Mouse (Mus musculus): ENCODE results near the gene Krt20.

Krt20 gene

DNA sequence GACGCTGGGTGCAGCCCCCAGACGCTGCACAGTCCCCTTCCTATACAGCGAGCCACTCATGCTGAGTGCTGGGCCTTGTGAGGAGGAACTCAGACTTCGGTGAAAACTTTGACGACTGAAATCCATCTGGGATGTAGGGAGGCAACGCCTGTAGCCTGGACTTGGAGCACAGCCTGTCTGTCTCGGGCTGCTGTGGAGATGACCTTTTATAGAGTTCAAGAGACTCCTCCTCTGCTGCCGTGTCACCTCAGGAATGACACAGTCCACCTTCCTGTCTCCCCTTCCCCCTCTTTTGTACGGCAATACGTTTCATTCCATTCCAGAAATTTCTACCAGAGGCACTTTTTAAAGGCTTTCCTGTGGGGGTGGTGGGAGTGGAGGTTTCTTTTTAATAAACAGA lies at the start of gene Krt20:
TSS of gene Krt20 (minus strand) at position 179 of the 400 bp plus-strand sequence.
- no peak for DNase-seq (ENCODE audit: low read depth, low spot score)

DNA sequence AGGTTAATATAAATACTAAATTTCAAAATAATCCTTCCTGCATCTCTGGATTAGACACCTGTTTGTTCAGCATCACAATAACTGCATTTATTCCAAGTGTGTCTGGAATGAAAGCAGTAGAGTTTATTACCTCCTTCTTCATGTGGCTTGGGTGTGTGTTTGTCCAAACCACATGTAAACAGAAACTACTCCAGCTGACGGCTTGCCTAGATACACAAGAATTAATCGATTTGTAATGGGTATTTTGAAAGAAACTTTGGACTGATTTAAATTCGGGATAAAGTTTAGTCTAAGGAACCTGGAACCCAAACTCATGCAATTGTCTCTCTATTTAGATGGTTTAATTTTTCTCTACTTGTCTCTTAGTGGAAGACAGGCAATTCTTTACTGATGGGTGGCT lies 37.0 kb upstream of the Krt20 start:
- no peak for DNase-seq (ENCODE audit: low read depth, low spot score)

DNA sequence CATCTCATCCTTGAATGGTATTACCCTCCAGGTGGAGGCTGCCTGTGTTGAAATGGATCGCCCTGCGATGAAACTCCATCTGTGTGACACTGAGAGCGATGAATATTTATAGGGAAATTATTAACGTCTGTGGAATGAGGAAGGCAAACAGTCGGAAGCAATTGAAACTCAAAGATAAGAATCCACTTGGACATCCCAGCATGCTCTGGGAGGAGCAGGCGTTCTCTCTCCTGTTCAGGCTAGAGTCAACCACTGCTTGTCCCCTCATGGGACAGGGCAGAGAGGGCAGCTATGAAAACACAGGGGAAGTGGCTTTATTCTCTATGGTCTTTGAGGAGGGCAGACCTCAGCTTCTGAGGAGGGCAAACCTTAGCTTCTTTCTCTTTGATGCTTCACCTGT lies 35.5 kb upstream of the Krt20 start:
- DNase-seq (ENCODE audit: low read depth, low spot score): no peak

DNA sequence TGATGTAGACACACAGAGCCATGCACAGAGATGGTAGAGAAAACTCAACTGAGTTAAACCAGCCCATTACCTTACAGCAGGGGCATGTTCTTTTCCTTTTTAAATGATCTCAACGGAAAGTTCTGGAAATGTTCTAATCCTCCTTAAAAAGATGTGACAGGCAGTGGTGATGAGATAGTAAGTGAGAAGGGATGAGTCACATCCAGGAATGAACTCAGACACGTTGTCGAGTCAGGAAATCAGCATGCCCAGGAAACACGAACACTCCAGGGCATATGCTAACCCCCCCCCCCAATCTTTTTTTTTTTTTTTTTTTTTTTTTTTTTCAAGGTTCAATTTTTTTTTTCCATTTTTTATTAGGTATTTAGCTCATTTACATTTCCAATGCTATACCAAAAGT lies 34.5 kb upstream of the Krt20 start:
- DNase-seq (ENCODE audit: low read depth, low spot score): no peak

DNA sequence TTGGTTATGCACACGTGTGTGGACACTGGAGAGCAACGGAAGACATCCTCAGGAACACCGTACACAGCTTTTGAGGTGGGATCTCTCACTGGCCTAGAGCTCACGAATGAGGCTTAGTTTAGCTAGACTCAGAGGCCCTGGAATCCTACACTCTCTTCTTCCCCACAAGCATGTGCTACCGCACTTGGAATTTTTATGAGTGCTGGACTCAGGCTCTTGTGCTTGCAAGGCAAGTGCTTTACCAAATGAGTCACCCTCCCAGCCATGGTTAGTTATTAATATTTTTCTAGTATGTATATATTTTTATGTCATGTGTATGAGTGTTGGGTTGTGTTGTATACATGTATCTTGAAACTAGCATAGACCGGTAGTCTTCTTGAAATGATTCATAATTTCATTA lies 34.0 kb upstream of the Krt20 start:
- DNase-seq (ENCODE audit: low read depth, low spot score): no peak

DNA sequence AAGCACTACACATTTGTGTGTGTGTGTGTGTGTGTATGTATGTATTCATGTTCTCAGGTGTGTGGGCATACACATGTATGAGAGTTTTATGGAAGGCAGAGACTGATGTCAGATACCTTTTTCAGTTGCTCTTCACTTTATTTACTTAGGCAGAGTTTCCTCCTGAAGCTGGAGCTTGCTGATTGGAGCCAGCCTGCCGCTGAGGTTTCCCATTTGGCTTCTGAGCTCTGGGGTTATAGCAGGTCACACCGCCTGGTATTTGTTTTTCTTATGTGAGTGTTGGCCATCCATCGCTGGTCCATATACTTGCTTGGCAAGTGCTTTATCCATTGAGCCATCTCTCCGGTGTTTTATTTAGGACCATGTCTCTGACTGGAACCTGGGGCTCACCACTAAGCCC lies 31.3 kb upstream of the Krt20 start:
- DNase-seq (ENCODE audit: low read depth, low spot score): no peak

DNA sequence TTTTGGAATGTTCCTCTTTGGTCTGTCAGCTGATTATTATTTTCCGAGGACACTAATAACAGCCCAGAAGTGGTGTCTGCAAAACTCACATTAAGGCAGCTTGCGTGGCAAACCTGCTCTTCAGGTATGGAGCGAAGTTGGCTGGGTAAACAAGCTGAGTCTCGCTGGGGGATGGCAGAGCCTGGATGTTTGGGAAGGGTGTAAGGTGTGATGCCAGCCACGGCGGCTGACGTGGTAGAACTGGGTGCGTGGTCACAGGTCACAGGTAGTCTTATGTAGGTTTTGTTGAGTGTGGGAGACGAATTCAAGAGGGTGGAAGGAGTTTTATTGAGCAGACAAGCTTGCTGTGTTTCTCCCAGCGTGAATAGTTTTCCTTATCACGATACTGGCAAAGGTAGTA lies 30.6 kb upstream of the Krt20 start:
- DNase-seq (ENCODE audit: low read depth, low spot score): no peak

DNA sequence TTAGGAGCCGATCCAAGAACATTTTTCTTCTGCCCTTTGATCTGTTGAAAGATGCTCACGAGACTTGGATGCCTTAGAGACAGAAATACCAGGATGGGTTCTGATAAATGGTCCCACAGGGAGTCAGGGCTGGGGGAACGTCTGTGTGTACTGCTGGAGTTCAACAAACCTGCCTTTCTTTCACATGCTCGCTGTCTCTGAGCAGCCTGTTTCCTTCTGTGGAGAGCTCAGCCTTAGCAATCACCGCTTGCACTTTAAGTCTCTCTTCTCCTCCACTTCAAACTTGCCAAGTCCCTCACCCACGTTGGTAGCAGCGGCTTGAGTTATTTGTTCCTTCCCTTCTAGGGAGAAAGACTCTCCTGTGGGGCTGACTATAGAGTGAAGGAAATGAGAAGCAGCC lies 28.4 kb upstream of the Krt20 start:
- DNase-seq (ENCODE audit: low read depth, low spot score): peak; percentile 69

DNA sequence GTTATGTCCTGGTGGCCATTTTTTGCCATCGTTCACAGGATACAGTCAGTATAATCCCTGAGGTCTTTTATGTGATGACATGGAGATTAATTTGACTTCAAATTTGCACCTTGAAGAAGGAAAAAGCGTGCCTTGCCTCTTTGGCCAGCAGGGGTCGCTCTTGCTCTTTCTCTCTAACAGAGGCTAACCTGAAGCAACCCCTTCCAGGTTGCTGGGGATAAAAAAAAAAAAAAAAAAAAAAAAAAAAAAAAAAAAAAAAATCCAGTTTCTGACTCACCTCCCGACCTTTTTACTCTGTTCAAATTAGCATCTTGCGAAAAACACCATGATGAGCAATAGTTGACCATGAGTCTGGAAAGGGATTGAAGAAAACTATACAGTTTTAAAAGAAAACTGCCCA lies 26.9 kb upstream of the Krt20 start:
- DNase-seq (ENCODE audit: low read depth, low spot score): peak; percentile 86

DNA sequence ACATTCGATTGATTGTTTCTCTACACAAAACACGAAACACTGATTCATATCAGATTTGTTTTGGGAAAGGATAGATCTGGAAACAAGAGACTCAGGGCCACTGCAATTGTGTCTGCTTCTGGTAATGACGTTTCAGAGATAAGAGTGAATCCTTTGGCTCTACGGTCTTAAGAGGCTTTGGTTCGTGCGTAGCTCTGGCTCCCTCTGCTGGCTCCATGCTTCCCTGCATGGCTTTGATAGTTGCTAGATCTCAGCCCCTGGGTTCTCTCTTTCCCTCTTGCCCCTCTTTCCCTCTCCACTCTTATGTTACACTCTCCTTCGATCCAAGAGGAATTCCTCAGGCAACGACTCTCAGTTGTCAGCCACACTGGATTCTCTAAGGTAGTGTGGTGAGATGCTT lies 25.2 kb upstream of the Krt20 start:
- peak; percentile 65 for DNase-seq (ENCODE audit: low read depth, low spot score)

DNA sequence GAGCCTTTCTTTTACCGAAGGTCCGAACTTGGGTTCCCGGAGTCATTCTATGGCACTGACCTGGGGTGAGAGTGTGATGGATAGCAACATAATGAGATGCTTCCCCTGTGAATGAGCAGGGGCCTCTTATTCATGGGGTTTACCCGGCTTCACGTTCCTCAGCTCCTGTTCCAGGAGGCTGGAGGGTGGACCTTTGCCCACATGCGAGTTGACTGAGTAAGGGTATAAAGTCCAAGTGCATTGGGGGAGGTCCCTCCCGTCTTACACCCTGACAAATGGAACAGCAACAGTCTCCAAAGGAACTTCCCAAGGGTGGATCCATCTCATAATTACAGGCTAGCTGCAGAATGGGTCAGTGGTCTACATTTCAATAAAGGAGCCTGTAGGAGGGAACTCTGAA lies 23.8 kb upstream of the Krt20 start:
- no peak for DNase-seq (ENCODE audit: low read depth, low spot score)

DNA sequence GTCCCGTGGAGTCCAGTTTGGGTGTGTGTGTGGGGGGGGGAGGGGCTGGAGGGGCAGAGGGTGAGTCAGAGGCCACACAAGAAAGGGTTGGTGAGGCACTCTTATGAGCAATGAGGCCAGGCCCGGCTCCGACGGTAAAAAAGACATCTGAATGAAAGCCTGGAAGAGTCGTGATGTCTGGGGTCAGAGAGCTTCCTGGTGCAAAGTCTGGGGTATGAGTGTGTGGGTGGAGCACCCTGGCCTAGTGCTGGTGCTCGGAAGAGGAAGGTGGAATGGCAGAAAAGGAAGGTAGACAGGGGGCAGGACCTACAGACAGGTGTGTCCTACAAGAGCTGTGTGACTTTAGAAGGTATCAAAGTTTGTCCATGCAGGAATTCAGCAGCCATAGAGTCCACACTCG lies 20.9 kb upstream of the Krt20 start:
- DNase-seq (ENCODE audit: low read depth, low spot score): no peak

DNA sequence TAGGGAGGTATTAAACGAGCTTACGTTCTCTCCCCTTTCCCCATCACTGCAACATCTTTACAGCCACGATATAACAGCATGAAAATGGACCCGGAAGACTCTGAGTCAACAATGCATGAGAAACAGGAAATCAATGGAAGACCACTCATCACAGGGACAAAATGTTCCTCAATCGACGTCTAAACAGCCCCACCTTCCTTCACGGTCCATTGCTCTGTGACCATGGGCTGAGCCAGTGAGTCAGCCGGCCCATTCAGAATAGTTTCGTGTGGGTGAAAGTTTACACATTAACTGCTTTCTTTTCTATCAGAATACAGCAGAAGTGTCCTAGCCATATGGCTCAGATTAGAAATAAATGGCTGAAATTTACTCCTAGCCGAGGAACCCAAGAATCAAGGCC lies 16.8 kb upstream of the Krt20 start:
- no peak for DNase-seq (ENCODE audit: low read depth, low spot score)

DNA sequence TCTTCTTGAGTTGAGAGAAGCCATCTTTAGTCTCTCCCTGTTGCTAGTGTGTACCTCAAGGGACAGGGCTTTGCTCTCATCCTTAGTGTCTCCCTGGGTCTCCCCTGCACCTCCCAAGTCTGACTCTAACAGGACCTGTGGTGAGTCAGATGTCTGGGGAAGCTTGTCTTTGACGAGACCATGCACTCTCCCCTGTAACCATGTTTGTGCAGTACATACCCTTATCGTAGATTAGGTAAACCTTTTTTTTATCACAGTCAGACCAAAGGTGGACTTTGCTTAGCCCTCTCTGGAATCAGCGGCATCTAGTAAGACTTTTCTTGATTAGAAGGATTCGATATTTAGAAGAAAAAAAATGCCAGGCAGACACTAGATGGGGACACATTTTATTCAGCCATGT lies 16.1 kb upstream of the Krt20 start:
- DNase-seq (ENCODE audit: low read depth, low spot score): no peak

DNA sequence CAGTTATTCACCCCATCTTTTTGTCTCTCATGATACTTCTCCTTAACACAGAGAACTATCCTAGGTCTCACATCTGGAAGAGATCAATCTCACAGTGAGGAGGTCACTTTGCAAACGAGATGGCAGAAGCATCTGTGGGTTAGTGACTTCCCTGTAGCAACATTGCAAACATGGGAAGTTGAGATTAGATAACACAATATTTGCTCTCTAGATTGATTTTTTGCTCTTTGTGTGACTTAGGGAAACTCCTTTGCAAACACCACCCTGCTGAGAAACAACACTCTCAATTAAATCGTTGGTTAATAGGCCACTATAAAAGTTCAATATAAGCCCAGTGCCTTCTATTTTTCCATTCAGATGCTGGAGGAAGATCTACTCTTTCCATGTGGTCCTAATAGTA lies 10.8 kb upstream of the Krt20 start:
- DNase-seq (ENCODE audit: low read depth, low spot score): no peak

DNA sequence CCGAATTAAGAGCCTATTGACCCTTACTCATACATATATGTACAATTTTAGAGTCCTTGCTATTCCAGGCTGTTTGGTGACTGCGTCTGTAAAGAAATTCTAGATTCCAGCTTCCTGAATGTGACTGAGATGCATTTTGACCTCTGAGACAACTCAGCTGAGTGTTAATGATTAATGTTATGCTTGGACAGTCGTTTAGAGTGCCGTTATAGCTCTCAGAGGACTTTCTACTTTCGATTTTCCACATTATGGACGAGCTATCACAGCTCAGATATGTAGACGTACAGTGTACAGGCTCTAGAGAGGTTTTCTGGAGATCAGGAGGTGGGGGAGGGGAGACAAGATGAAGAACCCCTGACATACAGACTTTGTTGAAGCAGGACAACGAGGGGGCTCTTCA lies 3.3 kb upstream of the Krt20 start:
- no peak for DNase-seq (ENCODE audit: low read depth, low spot score)

DNA sequence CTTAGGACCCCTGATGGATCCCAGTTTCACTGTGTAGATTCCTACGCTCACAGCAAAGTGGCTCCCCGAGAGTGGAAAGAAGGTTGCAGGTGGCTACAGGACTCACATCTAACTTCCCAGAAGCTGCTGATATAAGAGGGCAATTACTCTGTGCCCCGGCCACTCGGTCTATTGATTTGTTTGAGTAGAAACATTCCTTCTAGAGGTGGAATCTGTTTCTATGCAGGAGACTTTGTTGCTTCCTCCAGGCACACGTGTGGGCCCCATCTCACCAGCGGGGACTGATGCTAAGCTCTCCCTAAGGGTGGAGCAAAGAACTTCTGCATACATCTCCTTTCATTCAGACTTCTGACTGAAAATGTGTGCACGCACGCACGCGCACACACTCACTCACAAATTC lies 1.5 kb upstream of the Krt20 start:
- no peak for DNase-seq (ENCODE audit: low read depth, low spot score)

DNA sequence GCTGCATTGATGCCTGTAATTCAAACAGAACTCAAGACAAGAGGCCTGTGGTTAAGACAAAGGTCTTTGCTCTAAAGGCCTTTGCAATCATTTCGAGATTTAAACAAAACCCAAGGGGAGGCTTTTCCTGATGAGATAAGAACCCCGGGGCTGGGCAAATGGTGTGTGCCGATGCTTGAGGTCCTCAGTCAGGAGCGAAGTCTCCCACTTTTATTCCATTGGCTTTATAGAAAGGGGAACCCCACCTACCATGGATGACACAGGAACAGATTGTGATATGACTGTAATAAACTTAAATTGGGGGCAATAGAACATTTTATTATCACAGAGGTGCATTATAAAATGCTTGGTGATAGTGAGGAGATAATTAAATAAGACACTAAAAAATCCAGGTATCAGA lies 1.3 kb downstream of the Krt20 start:
- DNase-seq (ENCODE audit: low read depth, low spot score): no peak

DNA sequence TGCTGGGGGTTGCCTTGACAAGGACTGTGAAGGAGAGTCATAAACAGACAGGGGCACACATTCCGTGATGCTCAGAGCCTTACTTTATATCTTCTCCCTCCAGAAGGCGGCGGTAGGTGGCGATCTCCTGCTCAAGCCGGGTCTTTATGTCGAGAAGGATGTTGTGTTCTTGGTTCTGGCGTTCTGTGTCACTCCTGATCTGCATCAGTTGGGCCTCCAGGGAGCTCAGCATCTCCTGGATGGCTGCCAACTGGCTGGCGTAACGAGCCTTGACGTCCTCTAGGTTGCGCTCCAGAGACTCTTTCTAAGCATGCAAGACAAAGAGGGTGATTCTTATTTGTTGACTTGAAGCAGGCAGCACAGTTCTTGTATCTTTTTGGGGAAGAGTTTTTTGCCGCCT lies 7.3 kb downstream of the Krt20 start:
- DNase-seq (ENCODE audit: low read depth, low spot score): peak; percentile 33

DNA sequence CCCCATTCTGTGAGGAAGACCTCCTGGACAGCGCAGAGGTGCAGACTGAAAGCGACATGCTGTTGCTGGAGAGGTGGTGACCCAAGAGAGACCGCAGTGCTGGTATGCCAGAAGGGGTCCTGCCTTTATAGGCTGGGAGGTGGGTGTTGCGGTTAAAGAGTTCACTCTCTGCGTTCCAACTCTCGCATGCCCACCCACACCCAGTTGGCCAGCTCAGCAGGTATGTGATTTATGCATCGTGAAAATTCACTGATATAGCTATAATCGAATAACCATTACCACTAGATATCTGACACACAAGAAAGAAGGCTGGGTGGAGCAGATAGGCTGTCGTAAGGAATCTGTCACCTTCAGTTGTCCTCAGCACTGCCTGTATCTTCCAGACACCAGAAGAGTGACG lies 15.8 kb downstream of the Krt20 start, which contains the start of gene Krt12:
TSS of gene Krt12 (minus strand) at position 101 of the 400 bp plus-strand sequence.
- no peak for DNase-seq (ENCODE audit: low read depth, low spot score)

DNA sequence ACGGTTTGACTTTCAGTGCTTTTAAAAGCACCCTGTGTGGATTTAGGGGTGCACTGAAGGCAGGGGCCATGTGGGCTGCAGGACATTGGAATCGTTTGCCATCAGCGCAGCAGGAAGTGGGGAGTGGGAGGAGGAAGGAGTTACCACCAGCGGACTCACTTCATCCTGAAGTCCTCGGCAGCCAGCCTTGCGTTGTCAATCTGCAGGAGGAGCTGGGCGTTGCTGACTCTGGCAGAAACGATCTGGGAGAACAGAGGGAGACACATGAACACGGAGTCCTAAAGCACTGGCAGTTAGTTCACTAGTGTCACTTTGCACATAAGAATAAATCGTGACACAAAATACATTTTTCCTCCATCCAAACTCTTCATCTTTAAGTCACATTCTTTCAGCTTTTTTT lies 17.4 kb downstream of the Krt20 start:
- DNase-seq (ENCODE audit: low read depth, low spot score): no peak

DNA sequence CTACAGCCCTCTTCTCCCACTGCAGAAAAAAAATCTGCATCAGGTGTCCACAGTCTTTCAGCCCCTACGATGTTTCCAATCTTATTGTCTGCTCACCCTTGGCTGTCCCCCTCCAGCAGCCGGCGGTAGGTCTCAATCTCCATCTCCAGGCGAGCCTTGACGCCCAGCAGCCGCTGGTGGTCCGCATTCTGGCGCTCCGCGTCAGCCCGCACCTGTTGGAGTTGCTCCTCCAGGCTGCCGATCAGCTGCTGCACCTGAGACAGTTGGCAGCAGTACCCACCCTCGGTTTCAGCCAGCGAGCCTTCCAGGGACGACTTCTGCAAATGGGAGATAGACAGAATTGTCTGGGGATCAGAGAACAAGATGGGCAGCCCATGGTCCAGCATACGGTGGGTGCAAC lies 20.1 kb downstream of the Krt20 start:
- no peak for DNase-seq (ENCODE audit: low read depth, low spot score)

DNA sequence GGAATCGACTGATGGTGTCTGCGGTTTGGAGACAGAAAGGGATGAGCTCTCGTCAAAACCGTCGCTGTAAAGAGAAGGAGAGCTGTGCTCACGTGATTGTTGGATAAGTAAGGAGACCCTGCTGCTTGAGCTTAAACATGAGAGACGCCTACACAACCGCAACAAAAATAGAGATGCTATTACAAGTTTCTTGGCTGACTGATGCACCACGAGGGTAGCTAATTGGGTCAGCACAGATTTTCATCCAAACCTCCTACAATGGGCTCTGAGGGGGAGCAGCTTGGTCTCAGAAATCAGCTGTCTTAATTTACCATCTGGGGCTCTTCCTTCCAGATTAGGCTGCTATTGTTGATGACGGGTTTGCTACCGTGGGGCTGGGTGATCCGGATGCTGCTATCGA lies 21.0 kb downstream of the Krt20 start:
- no peak for DNase-seq (ENCODE audit: low read depth, low spot score)

DNA sequence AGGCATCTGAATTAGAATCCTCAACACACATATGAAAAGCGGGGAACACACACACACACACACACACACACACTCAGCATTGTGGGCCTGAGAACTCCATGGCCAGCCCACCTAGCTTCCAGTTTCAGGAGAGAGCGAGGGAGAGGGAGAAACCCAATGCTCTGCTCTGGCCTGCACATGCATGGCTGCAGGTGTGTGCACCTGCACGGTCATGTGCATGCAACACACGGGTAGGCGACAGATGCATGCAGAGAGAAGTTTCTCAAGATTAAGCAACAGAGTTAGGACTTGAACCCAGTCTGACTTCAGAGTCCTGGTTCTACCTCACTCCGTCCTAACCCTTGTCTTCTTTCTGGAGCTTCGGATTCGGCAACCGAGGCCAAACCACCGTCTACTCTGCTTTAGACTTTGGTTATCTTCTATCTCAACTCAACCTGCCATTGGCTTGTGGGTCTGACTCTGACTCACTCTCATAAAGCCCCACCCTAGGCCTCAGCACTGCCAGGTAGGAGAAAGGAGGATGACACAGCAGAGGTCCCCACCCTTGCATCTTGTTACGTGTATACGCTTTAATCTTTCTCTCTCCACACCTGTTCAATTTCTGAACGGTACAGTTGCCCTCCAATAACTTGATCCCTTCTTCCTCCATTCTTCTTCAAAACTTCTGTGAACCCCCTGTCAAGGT lies 23.3 kb downstream of the Krt20 start:
- DNase-seq (ENCODE audit: low read depth, low spot score): no peak

All from mesoderm, embryonic 11.5 days (tissue).